Mouse (Mus musculus): ENCODE measurements around the gene Ate1. TPM values are rescaled to one million over a fixed set of nuclear protein-coding genes. Genes with fewer than 3 reads are reported as not detected.

Ate1 gene
- polyA plus RNA-seq, 1 experiment from 2014 or later = 62.6 TPM

DNA sequence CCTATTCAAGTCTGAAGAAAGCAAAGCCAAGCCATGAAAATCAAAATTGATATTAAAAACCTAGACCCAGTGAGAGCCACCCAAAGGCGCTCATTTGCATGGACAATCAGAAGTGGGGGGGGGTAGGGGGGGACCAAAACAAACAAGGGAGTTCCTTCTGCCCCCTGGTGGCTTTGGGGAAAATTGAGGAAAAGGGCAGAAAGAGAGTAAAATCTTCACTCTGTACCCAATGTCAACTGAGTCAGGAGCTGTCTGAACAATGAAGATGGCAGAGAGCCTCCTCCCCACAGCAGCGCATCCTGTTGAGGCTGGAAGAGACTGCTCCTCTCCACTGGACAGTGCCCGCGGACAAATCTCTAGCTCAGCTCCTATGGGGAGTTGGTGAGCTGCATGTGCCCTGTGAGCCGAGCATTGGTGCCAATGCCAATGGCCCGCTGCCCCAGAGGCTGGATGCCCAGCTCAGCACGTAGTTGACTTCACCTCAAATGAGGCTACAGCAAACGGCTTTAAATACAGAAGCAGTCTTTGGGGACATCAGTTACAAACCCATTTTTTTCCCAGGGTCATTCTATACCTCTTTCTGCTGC is 139.3 kb downstream of the Ate1 start:
- H3K4me1 ChIP-seq = no peaks in the 10 kb centered on the region
- H3K27ac ChIP-seq = no peak overlapping the region
- H3K4me3 ChIP-seq = no peak overlapping the region
- no peak for DNase-seq (ENCODE audit: low spot score)
- no peaks in the 10 kb centered on the region for H3K27me3 ChIP-seq (ENCODE audit: insufficient read depth, poor library complexity, severe bottlenecking)
- H3K9me3 ChIP-seq = no peaks in the 10 kb centered on the region
- peaks cover 7% of the 10 kb centered on the region; the same call in 1 of the 2 replicates for H3K36me3 ChIP-seq
- WGBS = 85% methylated on average over 8 of the region's 8 CpGs

DNA sequence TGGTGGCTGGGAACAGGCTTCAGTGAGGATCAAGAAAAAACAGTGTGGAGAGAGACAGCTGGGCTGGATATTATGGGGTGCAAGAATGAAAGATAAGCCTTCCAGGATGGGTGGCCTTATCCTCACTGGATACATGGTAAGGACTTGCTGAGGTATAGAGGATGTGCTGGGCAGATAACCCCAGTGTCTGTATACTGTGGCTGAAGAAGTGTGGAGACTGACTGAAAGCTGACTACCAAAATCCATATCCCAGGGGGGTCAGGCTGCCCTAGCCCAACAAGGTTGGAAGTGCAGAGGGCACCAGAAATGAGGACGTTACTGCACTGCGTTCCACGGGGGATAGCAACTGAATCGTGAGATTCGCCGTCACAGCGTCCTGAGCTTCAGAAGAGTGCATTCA is 139.8 kb downstream of the Ate1 start:
- H3K4me1 ChIP-seq = no peaks in the 10 kb centered on the region
- H3K9me3 ChIP-seq = no peaks in the 10 kb centered on the region
- 90% methylated on average over 7 of the region's 7 CpGs for WGBS
- no peak for DNase-seq (ENCODE audit: low spot score)
- H3K27ac ChIP-seq = no peak overlapping the region
- peaks cover 7% of the 10 kb centered on the region; the same call in 1 of the 2 replicates for H3K36me3 ChIP-seq
- H3K4me3 ChIP-seq = no peak overlapping the region
- no peaks in the 10 kb centered on the region for H3K27me3 ChIP-seq (ENCODE audit: insufficient read depth, poor library complexity, severe bottlenecking)

DNA sequence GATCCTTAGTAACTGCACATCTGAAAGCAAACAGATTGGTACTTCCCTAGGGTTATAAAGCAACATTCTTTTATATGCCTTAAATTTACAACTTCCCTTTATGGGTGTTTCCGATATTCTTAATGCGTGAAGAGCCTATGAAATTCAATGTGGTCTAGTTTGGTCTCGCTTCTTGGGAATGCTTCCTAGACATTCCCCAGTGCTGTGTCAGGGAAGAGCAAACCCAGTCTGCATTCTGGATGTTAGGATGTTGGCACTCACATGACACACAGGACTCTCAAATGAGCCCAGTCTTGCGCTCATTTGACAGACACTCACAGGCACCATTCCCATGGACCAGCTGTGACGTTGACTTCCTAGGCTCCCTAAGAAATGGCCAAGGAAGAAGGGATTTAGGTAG is 140.3 kb downstream of the Ate1 start:
- Histone ChIP-seq H3K4me3 (no peak overlapping the region), H3K27ac (no peak overlapping the region), H3K4me1 (no peaks in the 10 kb centered on the region), H3K27me3 (ENCODE audit: insufficient read depth, poor library complexity, severe bottlenecking) (no peaks in the 10 kb centered on the region), H3K36me3 (peaks cover 7% of the 10 kb centered on the region; the same call in 1 of the 2 replicates), H3K9me3 (no peaks in the 10 kb centered on the region)
- 89% methylated on average over 5 of the region's 5 CpGs for WGBS
- DNase-seq (ENCODE audit: low spot score) = no peak

DNA sequence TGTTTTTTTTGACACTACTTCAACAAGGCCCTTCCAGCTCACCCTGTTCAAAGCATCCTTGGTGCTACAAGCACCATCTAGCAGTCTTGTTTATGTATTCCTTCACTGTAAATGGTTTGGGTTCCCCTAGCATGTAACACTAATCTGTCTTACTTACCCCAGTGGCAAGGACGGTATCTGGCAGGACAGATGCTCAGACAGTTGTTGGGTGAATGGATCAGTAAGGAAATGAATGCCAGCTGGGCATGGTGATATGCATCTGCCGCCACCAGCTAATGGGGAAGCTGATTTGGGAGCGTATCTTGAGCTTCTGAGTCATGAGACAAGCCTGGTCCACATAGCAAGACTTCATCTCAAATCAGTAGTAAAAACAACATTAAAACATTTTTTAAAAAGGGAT is 141.9 kb downstream of the Ate1 start:
- no peaks in the 10 kb centered on the region for H3K27me3 ChIP-seq (ENCODE audit: insufficient read depth, poor library complexity, severe bottlenecking)
- H3K36me3 ChIP-seq = peaks cover 7% of the 10 kb centered on the region; the same call in 1 of the 2 replicates
- H3K4me3 ChIP-seq = no peak overlapping the region
- 79% methylated on average over 3 of the region's 3 CpGs for WGBS
- no peak for DNase-seq (ENCODE audit: low spot score)
- no peaks in the 10 kb centered on the region for H3K9me3 ChIP-seq
- no peak overlapping the region for H3K27ac ChIP-seq
- no peaks in the 10 kb centered on the region for H3K4me1 ChIP-seq

DNA sequence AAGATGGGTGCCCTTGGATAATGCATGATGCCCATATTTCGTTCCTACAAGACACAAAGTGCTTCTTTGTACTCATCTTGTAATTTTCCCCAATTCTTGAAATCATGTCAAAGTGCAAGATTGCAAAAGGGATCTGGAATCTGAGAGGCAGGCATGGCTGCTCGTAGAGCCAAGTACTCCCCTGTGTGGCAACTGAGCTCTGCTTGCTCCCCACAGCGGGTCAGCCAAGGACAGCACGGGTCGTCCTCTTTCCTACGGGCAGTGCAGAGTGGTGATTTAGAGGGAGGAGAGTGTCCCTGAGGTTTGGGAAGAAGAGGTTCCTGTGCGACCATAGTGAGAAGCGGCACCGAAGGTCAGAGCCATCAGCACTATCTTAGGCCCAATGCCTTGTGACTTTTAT is 145.9 kb downstream of the Ate1 start:
- peaks cover 11% of the 10 kb centered on the region for H3K27me3 ChIP-seq (ENCODE audit: insufficient read depth, poor library complexity, severe bottlenecking)
- DNase-seq (ENCODE audit: low spot score) = peak; percentile 50
- no peak overlapping the region for H3K27ac ChIP-seq
- WGBS = 78% methylated on average over 9 of the region's 9 CpGs
- no peaks in the 10 kb centered on the region for H3K9me3 ChIP-seq
- no peak overlapping the region for H3K4me3 ChIP-seq
- no peaks in the 10 kb centered on the region for H3K36me3 ChIP-seq
- H3K4me1 ChIP-seq = no peaks in the 10 kb centered on the region

DNA sequence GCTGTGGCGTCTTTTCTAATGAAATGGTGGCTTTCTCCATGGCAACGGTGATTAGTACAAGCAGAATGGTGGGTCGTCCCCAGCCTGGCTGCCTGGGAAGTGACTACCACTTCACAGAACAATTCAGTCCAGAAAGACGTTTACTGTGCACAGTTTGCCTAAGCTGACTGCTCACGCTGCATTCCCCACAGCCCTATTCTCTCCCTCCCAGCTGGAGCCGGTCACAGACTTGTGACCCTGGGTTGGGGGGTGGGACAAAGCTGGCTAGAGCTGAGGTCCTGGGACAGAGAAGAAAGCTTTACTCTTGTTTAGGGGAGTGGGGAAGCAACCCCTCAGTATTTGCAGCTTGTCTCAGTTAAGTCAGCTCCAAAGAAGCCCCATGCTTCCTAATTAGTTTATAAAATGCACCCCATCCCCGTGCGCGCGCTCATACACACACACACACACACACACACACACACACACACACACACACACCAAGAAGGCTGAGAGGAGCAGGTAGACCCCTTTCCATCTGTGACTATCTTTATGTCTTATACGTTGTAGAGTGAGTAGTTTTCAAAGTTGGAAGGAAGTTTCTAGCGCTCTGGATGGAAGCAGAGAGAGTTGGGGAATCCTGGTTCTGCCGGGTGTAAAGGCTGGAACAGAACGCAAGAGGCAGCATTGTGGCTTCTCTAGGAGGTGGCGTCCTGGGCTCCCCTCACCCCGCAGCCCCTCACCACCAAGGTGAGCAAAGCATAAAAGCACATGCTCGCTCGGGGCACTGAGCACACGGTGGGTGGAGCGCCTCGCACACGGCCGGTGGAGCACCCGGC is 151.1 kb downstream of the Ate1 start:
- no peaks in the 10 kb centered on the region for H3K36me3 ChIP-seq
- 42% methylated on average over 24 of the region's 24 CpGs for WGBS
- H3K27ac ChIP-seq = no peak overlapping the region
- H3K4me3 ChIP-seq = peak overlapping the region; percentile 31; the same call in 1 of the 2 replicates
- H3K9me3 ChIP-seq = no peaks in the 10 kb centered on the region
- H3K27me3 ChIP-seq (ENCODE audit: insufficient read depth, poor library complexity, severe bottlenecking) = peaks cover 18% of the 10 kb centered on the region
- peaks cover 7% of the 10 kb centered on the region for H3K4me1 ChIP-seq
- DNase-seq (ENCODE audit: low spot score) = peak; percentile 64

DNA sequence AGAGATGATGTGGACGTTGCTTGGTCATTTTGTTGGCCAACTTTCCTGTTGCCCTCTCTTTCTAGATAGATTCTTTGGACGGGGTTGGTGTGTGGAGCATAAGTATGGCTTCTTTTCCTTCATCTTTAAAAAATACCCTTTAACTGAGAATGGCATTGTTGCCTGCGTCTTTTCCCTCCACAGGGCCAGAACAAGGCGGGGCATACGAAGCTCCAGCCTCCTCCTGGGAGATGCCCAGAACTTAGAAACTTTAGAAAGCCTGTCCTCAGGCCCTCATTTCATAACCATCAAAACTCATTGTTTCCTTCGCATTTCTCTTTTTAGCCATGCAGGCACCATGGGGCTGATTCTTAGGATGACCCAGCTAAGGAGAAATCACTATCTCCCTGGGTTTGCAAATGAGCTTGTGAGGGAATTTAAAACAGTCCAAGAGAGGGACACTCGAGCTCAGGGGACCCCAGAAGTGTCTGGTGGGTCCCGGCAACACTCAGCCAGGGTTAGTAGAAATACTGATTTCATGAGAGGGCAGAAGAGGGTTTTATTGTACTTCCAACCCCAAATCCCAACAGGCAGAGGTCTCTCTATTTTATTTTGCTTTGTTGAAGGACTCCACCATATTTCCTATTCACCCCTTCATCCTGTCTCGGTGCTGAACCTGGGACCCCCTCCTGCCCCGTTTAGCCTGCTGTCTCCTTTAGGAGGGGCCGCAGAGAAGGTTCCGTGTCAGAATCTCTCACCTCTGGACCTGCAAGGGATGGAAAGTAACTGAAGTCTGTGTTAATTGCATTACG is 151.9 kb downstream of the Ate1 start:
- peak; percentile 58 for DNase-seq (ENCODE audit: low spot score)
- no peaks in the 10 kb centered on the region for H3K9me3 ChIP-seq
- no peak overlapping the region for H3K27ac ChIP-seq
- peaks cover 7% of the 10 kb centered on the region for H3K4me1 ChIP-seq
- H3K36me3 ChIP-seq = no peaks in the 10 kb centered on the region
- H3K27me3 ChIP-seq (ENCODE audit: insufficient read depth, poor library complexity, severe bottlenecking) = peaks cover 18% of the 10 kb centered on the region
- H3K4me3 ChIP-seq = peak overlapping the region; percentile 31; the same call in 1 of the 2 replicates
- WGBS = 40% methylated on average over 13 of the region's 13 CpGs

DNA sequence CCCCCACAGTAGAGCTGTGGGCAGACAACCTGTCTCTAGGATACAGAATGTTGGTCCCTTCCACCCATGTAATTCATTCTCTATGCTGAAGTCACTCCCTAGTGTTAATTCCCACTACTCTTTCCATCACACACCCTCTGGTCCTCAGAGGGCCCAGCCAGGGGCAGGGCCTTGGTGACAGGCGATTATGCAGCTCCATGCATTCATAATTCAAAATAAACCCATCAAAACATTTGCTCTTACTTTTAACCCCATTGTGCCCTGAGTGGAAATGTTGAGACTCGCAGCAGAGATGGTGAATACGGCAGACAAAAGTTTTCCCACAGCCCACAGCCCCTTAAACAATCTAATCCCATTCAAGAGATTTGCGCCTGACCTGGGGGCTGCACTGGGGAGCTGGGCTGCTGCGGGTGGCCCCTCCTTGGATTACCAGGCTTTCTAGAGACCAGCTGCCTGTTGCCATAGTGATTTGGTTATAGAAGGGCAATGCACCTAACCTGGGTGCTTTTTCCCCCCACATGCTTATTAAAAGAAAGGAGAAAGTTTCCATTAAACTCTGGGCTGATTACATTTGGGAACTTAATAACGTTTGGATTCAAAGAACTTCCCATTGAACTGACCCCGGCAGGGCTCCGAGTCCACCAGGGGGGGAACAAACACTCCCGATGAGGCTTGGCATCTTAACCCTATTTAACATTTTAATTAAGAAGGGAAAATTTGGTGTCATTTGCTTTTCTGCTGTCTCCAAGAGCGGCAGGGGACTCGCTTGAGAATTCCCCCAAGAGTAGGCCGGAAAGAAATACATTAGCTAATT is 152.7 kb downstream of the Ate1 start:
- peak; percentile 64 for DNase-seq (ENCODE audit: low spot score)
- WGBS = 33% methylated on average over 12 of the region's 12 CpGs
- H3K27me3 ChIP-seq (ENCODE audit: insufficient read depth, poor library complexity, severe bottlenecking) = peaks cover 18% of the 10 kb centered on the region
- no peaks in the 10 kb centered on the region for H3K9me3 ChIP-seq
- peaks cover 7% of the 10 kb centered on the region for H3K4me1 ChIP-seq
- no peak overlapping the region for H3K27ac ChIP-seq
- no peak overlapping the region for H3K4me3 ChIP-seq
- no peaks in the 10 kb centered on the region for H3K36me3 ChIP-seq

DNA sequence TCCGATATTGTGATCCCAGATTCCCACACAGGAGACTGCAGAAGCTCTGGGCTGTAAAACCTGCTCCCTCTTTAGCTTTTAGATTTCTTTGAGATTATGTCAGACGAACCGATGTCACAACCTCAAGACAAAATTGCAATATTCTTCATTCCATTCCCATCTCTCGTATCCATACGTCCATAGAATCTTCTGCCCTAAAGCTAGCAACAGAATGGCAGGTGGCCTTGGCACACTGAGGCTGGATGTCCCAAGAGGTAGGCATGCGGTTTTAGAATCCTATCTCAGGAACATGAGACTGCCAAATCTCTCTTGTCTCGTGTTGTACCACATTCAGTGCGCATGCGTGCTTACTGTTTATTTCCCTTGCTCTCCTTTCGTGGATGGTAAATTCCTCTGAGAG is 154.5 kb downstream of the Ate1 start:
- no peak overlapping the region for H3K27ac ChIP-seq
- peaks cover 7% of the 10 kb centered on the region for H3K4me1 ChIP-seq
- peak; percentile 14 for DNase-seq (ENCODE audit: low spot score)
- no peaks in the 10 kb centered on the region for H3K36me3 ChIP-seq
- no peak overlapping the region for H3K4me3 ChIP-seq
- H3K27me3 ChIP-seq (ENCODE audit: insufficient read depth, poor library complexity, severe bottlenecking) = peaks cover 18% of the 10 kb centered on the region
- H3K9me3 ChIP-seq = no peaks in the 10 kb centered on the region
- 92% methylated on average over 10 of the region's 10 CpGs for WGBS

Other genes with a start within 250 kb of the Ate1 start
- 131 and 152 TPM in 2 replicates for gene Nsmce4a, start 52.7 kb upstream of the Ate1 start, polyA plus RNA-seq (2016; fragmentation: Nextera tagmentation; extraction: Ambion mirVana)
- 44.8 and 50.8 TPM in 2 replicates for gene Tacc2, start 57.1 kb upstream of the Ate1 start, polyA plus RNA-seq (2016; fragmentation: Nextera tagmentation; extraction: Ambion mirVana)

Data from heart, embryonic 10.5 days (tissue).